Mouse (Mus musculus) E14TG2a.4 (cell line): ENCODE measurements at regions not wholly inside any gene's neighbourhood (a gene's known extent, or its start where the extent isn't known, plus 50 kb on each side); places are given as distances from the start of the nearest gene placed in this dataset.
"Not testable (repeated sequence)": the region's sequence is repeated elsewhere in the genome, so short reads cannot be mapped to it uniquely, and the experiment has no call there.

Experiments
- H3K27me3 ChIP-seq: 2 replicates; pipeline ENCODE4 v1.6.1; 2014; ENCODE audit warnings: low read length, control low read depth; ENCODE audit not compliant: insufficient read depth
- H3K36me3 ChIP-seq: 2 replicates; pipeline ENCODE4 v1.6.1; 2014; ENCODE audit warnings: low read length, control low read depth; ENCODE audit not compliant: insufficient read depth
- H3K4me1 ChIP-seq: replicated peaks from 2 replicates; pipeline ENCODE4 v1.6.1; 2014; ENCODE audit warnings: low read depth, low read length, control low read depth
- H3K4me3 ChIP-seq: replicated peaks from 2 replicates; pipeline ENCODE4 v1.5.1; 2014; ENCODE audit warnings: mild to moderate bottlenecking, low read length
- H3K9me3 ChIP-seq: 2 replicates; pipeline ENCODE4 v1.6.1; 2014; ENCODE audit warnings: low read length, control low read depth
- CTCF ChIP-seq: conservative IDR thresholded peaks from 2 replicates; pipeline ENCODE4 v1.5.1; 2014; ENCODE audit warnings: low read length
- NANOG ChIP-seq: IDR thresholded peaks from 2 replicates; pipeline ENCODE4 v1.6.1; 2014; ENCODE audit warnings: borderline replicate concordance, low read length, mixed read lengths
- POU5F1 ChIP-seq: IDR thresholded peaks from 2 replicates; pipeline ENCODE4 v1.6.1; 2014; ENCODE audit warnings: low read length, borderline replicate concordance

DNA sequence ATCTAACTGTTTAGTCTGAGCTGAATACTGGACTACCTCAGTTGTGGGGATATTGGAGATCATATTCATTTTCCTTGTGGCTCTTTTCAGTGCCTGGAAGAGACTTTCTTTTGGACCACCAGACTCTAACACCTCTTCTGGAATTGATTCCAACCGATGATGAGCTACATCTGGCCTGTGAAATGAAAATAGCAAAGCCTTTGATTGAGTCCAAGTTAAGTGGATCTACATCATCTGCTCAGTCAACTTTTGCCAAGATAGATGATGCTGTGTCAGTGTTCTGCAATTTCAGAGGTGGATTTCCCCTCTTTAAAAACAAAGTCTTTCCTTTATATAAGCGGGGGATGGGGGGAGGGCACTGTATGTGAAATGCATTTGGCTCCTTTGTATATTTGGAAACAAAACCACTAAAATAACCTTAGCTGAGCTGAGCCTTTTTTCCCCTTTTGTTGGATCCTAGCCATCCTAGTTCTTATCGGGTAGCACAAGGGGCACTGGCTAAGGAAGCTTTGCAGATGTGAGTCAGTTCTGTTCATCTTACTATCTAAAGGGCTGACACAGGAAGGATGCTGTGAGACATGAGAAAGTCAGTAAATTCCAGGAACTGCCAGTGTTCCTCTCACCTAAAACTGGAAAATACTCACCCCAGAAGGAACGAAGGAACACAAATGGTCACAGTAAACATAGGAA, 473.8 kb downstream of the Cypt12 start:
- Histone ChIP-seq H3K36me3 (no peaks in the 10 kb centered on the region), H3K27me3 (no peaks in the 10 kb centered on the region), H3K4me3 (no peak overlapping the region), H3K4me1 (no peaks in the 10 kb centered on the region), H3K9me3 (no peaks in the 10 kb centered on the region)
- TF ChIP-seq CTCF (no peak), NANOG (no peak), POU5F1 (no peak)

DNA sequence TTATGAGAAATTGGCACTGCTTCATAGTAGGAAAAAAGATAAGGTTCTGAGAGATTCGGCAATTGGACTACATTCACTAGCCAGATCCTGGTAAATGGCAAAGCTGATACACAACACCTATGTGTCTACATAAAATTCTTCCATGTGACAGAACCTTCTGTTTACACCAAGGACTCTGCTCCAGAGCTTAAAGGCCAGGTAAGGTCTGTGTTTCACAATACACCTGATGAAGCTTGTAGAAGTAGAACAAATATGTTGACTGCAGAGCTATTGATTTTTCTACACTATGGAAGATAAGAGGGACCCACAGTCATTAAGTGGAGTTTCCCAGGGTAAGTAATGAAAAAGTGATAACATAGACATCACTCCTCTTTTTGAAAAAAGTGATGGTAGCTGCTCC, 480.7 kb downstream of the Cypt12 start:
- Histone ChIP-seq H3K9me3 (peaks cover 6% of the 10 kb centered on the region), H3K36me3 (no peaks in the 10 kb centered on the region), H3K4me1 (no peaks in the 10 kb centered on the region), H3K27me3 (no peaks in the 10 kb centered on the region), H3K4me3 (no peak overlapping the region)
- TF ChIP-seq CTCF (no peak), NANOG (no peak), POU5F1 (no peak)

DNA sequence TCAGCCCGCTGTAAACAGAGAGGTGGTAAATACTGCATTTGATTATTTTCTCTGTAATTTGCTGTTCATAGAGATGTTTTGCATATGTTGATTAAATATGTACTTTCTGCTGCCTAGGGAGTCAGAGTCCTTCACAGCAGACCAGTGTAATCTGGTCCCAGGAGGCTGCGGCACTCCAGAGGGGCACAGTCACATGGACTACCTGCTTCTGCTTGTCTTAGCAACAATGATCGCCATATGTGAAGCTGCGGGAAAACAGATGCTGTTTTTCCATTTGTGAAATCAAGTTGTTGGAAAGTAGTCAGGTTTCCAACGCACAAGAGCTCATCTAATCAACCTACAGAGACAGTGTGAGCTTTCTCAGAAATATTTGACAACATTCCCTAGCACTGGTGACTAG, 490.6 kb downstream of the Cypt12 start:
- H3K27me3 ChIP-seq: no peaks in the 10 kb centered on the region
- no peaks in the 10 kb centered on the region for H3K9me3 ChIP-seq
- H3K36me3 ChIP-seq: no peaks in the 10 kb centered on the region
- H3K4me1 ChIP-seq: no peaks in the 10 kb centered on the region
- no peak overlapping the region for H3K4me3 ChIP-seq
- TF ChIP-seq POU5F1 (no peak), NANOG (no peak), CTCF (no peak)

DNA sequence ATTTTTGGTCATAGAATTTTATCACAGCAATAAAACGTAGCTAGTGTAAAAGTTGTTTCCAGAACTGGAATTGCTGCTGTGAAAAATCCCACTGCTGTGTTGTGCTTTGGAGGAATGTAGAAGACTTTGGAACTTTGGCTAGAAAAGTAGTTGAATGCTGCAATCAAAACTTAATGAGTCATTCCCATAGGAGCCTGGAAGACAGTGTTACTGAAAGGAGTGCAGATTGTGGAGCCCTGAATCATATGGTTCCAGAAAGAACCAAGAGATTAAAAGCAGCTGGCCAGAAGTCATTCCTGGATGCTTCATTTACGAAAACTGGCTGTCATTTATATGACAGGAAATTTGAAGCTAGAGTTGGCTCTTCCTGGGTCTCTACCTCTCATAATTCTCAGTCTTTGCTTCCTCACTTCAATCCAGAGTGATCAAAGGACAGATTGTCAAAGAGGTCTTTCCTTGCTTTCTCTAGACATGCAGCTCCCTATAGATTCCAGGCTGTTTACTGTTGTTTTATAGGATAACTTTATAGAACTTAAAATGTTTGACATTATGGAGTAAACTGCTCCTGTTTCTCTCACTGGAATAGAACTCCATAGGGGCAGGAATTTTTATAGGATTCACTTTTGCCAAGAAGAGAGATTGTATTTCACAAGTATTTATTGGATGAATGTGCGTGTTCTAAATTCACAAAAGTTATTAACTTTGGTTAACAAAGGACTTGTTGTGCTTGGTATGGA, 504.2 kb downstream of the Cypt12 start:
- no peaks in the 10 kb centered on the region for H3K36me3 ChIP-seq

DNA sequence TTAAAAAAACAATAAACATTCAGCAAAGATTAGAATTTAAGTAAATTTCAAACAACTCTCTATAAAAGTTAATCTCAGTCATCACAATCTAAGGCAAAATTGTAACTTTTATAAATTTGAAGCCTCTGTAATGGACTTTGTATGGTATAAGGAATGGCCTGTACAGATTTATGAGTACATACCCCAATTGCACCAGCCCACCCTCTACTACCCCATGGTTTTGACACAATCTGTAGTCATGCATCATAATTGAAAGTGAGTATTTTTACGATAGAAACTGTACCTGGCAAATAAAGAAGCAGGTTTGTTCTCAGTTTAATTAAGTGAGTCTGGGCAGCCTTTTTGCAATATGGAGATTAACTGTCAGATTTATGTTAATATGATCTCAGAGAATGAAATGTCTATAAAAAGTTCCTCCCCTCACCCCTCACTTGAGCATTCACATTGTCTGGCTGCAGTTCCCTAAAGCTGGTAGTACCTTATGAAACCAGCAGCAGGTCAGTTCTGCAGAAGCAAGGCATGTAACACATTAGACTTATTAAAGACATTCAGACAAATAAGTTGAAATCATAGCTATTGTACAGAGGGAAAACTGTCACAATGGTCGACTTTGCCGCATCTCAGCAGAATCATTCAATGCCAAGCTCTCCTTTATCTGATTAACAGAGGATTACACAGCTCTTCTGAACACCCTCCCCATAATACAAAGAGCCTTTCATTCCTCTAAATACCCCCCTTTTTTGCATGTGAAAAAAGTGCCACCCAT, 505.2 kb downstream of the Cypt12 start:
- Histone ChIP-seq H3K4me3 (no peak overlapping the region), H3K27me3 (no peaks in the 10 kb centered on the region), H3K4me1 (no peaks in the 10 kb centered on the region), H3K9me3 (peaks cover 22% of the 10 kb centered on the region), H3K36me3 (no peaks in the 10 kb centered on the region)
- TF ChIP-seq NANOG (no peak), POU5F1 (no peak), CTCF (no peak)

More for the DNA sequence above, 504.2 kb downstream of the Cypt12 start:
- no peaks in the 10 kb centered on the region for H3K4me1 ChIP-seq
- TF ChIP-seq NANOG: no peak
- H3K27me3 ChIP-seq: no peaks in the 10 kb centered on the region
- peaks cover 33% of the 10 kb centered on the region for H3K9me3 ChIP-seq
- no peak overlapping the region for H3K4me3 ChIP-seq

DNA sequence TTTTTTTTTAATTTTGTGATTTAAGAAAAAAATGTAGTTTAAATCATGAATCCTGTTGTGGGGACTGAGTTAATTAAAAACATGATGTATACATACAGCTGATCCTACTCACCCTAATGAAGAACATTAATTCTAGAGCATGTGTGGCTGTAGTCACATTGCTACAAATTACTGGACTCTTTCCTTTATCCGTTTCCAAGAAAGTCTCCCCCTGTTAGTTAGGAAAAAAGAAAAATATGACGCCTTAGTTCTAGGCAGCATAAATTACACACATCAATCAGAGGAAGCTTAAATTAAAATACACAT, 505.7 kb downstream of the Cypt12 start:
- no peaks in the 10 kb centered on the region for H3K4me1 ChIP-seq
- H3K9me3 ChIP-seq: peaks cover 17% of the 10 kb centered on the region
- H3K27me3 ChIP-seq: no peaks in the 10 kb centered on the region
- no peak overlapping the region for H3K4me3 ChIP-seq
- H3K36me3 ChIP-seq: no peaks in the 10 kb centered on the region
- no peak for TF ChIP-seq NANOG

DNA sequence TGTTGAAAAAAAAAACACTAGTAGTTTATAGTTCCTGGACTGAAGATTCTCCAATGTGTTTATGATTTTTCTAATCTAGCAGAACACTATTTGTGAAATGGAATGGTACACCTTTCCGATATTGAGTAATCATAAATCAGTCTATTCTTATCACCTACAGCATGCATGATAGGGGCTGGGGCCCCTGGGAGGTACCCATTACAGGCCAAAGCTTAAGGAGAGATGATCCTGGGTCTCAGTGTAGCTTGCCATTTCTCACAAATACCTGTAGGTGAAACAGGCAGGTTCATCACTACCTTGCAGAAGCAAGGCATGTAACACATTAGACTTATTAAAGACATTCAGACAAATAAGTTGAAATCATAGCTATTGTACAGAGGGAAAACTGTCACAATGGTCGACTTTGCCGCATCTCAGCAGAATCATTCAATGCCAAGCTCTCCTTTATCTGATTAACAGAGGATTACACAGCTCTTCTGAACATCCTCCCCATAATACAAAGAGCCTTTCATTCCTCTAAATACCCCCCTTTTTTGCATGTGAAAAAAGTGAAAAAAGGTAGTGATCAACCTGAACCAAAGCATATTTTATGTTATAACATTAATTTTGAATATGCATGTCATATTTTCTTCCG, 506.5 kb downstream of the Cypt12 start:
- not testable (repeated sequence) for H3K27me3 ChIP-seq, H3K36me3 ChIP-seq, H3K4me1 ChIP-seq, H3K4me3 ChIP-seq
- H3K9me3 ChIP-seq: peaks cover 13% of the 10 kb centered on the region; the same call in 1 of the 2 replicates

DNA sequence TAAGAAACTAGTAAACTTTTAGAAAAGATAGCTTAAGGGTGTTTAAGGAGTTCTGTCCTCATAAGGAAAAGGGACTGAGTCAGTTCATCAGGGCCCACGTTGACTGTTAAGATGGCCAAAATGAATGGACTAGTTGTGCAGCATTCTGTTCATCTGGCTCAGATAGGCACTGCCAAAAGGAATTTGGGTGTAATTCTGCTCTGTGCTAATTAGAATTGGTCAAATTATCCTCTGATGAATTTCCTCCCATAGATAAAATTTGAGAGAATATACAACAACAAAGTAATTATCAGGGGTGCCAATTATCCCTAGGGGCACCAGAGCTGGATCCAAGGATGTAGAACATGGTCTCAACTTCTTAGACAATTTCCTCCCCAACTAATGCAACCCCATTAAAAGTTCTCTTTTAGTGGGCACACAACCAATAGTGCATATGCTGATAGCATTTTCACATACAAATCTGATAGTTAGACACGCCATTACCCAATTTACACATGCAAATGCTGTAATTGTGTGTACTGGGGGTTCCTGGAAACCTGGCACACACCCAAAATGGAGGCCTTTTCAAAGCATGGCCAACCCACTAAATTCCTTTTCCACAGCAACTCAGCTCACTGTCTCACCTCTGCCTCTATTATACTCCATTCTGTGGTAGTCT, 508.0 kb downstream of the Cypt12 start:
- no peak overlapping the region for H3K4me3 ChIP-seq
- TF ChIP-seq CTCF: no peak
- TF ChIP-seq NANOG: no peak
- TF ChIP-seq POU5F1: no peak
- no peaks in the 10 kb centered on the region for H3K4me1 ChIP-seq
- H3K27me3 ChIP-seq: no peaks in the 10 kb centered on the region
- no peaks in the 10 kb centered on the region for H3K36me3 ChIP-seq
- peaks cover 9% of the 10 kb centered on the region; the same call in 1 of the 2 replicates for H3K9me3 ChIP-seq
